Mouse (Mus musculus): Measurements from ENCODE around the gene Fas. TPM values are rescaled to one million over a fixed set of nuclear protein-coding genes. Genes with fewer than 3 reads are reported as not detected.

The Fas gene
- total and polyA plus RNA-seq, 3 experiments, result 20.8 to 54.1 (median 38.3) TPM

- TF ChIP-seq MAZ (IDR thresholded peaks at IDR 0.05; ENCODE audit: low read depth, low read length) (peak; percentile 33; the same call in 1 of the 2 replicates), POLR2AphosphoS2 (IDR thresholded peaks at IDR 0.05; ENCODE audit: low read depth, low read length) (no peak), ELF1 (IDR thresholded peaks at IDR 0.05; ENCODE audit: low read depth, low read length) (no peak), CHD2 (IDR thresholded peaks at IDR 0.05; ENCODE audit: low read length) (no peak; the same call in none of the 2 replicates), MAFK (IDR thresholded peaks at IDR 0.05; ENCODE audit: insufficient replicate concordance, low read length) (0 out of 2 replicates have a peak, but pooled peaks have one; percentile 17), ZMIZ1 (IDR thresholded peaks at IDR 0.05; ENCODE audit: low read depth, low read length) (no peak), RCOR1 (conservative IDR thresholded peaks at IDR 0.05; ENCODE audit: low read depth, low read length) (peak; percentile 25; the same call in 1 of the 2 replicates)
Measured at GRCm38 (mm10) chr19:34287656-34288415, 2.6 kb upstream of the Fas start (continued).

GRCm38 (mm10) chr19:34288696-34289095 lies 1.8 kb upstream of the Fas start:
- H3K79me2 ChIP-seq (replicated peaks; ENCODE audit: control insufficient read depth, extremely low read depth, insufficient read depth, poor library complexity, severe bottlenecking), result peaks cover 24% of the 10 kb centered on the region
- H3K27me3 ChIP-seq (replicated peaks), result no peaks in the 10 kb centered on the region
- H3K27ac ChIP-seq (ENCODE audit: insufficient read depth, low read depth), result peak overlapping the region; percentile 60; the same call in 1 of the 2 replicates
- H3K4me3 ChIP-seq (replicated peaks in 1 of 3; ENCODE audit: low read depth in 2 of 3, low read length in 2 of 3, poor library complexity in 1 of 3), result no peak overlapping the region
- in situ Hi-C loops (cut with MboI; ENCODE audit: low pct_ligation_motif_present, low pct_unique_long_range_greater_than_20kb, low sequenced_read_pairs), result no loop called here
- H3K4me1 ChIP-seq (ENCODE audit: control insufficient read depth in 1 of 2, insufficient read depth in 2 of 2), result peaks cover 20 to 70% of the 10 kb centered on the region in 2 experiments
- H3K9me3 ChIP-seq (replicated peaks; ENCODE audit: low read length), result no peaks in the 10 kb centered on the region
- TF ChIP-seq USF1 (IDR thresholded peaks at IDR 0.05; ENCODE audit: low read depth, low read length), result peak; percentile 15; the same call in 1 of the 2 replicates
- TF ChIP-seq SIN3A (IDR thresholded peaks at IDR 0.05; ENCODE audit: low read length), result 0 out of 2 replicates have a peak, but pooled peaks have one; percentile 4
- no peak for TF ChIP-seq RCOR1 (conservative IDR thresholded peaks at IDR 0.05; ENCODE audit: low read depth, low read length)
- peak; percentile 57; the same call in 1 of the 2 replicates for TF ChIP-seq CHD1 (IDR thresholded peaks at IDR 0.05; ENCODE audit: low read depth, low read length)
- peak; percentile 89 for TF ChIP-seq BHLHE40 (IDR thresholded peaks at IDR 0.05; ENCODE audit: low read depth, low read length)
- TF ChIP-seq SMC3 (IDR thresholded peaks at IDR 0.05; ENCODE audit: low read depth, low read length), result no peak
- peak overlapping the region; percentile 29; the same call in 1 of the 2 replicates for H3K9ac ChIP-seq (ENCODE audit: insufficient read depth, low read depth)
- dilution Hi-C loops (cut with MboI; ENCODE audit: extremely low pct_ligation_motif_present, extremely low pct_unique_long_range_greater_than_20kb, low sequenced_read_pairs), result no loop called here
- H3K36me3 ChIP-seq (replicated peaks in 1 of 2; ENCODE audit: control insufficient read depth in 1 of 2, insufficient read depth in 1 of 2, low read length in 1 of 2), result no peaks in the 10 kb centered on the region
- DNase-seq (ENCODE audit: extremely low read depth), result no peak
- peak overlapping the region; percentile 72 for H3K4me2 ChIP-seq (ENCODE audit: insufficient read depth, low read depth, poor library complexity, severe bottlenecking)

GRCm38 (mm10) chr19:34290872-34291341 lies 441 bp downstream of the Fas start:
- Histone ChIP-seq H3K27me3 (replicated peaks) (no peaks in the 10 kb centered on the region), H3K36me3 (replicated peaks in 1 of 2; ENCODE audit: control insufficient read depth in 1 of 2, insufficient read depth in 1 of 2, low read length in 1 of 2) (no peaks in the 10 kb centered on the region), H3K4me1 (ENCODE audit: control insufficient read depth in 1 of 2, insufficient read depth in 2 of 2) (peaks cover 18 to 78% of the 10 kb centered on the region in 2 experiments), H3K27ac (ENCODE audit: insufficient read depth, low read depth) (peak overlapping the region; percentile 78), H3K79me2 (replicated peaks; ENCODE audit: control insufficient read depth, extremely low read depth, insufficient read depth, poor library complexity, severe bottlenecking) (peaks cover 35% of the 10 kb centered on the region), H3K4me3 (replicated peaks in 1 of 3; ENCODE audit: low read depth in 2 of 3, low read length in 2 of 3, poor library complexity in 1 of 3) (peak overlapping the region; percentile 67 to 89 (median 73)), H3K9me3 (replicated peaks; ENCODE audit: low read length) (no peaks in the 10 kb centered on the region), H3K4me2 (ENCODE audit: insufficient read depth, low read depth, poor library complexity, severe bottlenecking) (peak overlapping the region; percentile 98), H3K9ac (ENCODE audit: insufficient read depth, low read depth) (peak overlapping the region; percentile 100)
- DNase-seq (ENCODE audit: extremely low read depth), result no peak
- dilution Hi-C loops (cut with MboI; ENCODE audit: extremely low pct_ligation_motif_present, extremely low pct_unique_long_range_greater_than_20kb, low sequenced_read_pairs), result no loop called here
- TF ChIP-seq SIN3A (IDR thresholded peaks at IDR 0.05; ENCODE audit: low read length) (no peak), ZNF384 (IDR thresholded peaks at IDR 0.05; ENCODE audit: low read depth, low read length) (no peak), GABPA (IDR thresholded peaks at IDR 0.05; ENCODE audit: insufficient replicate concordance, low read depth, low read length) (no peak), NELFE (IDR thresholded peaks at IDR 0.05; ENCODE audit: low read depth, low read length) (no peak), ZC3H11A (IDR thresholded peaks at IDR 0.05; ENCODE audit: low read depth, low read length) (no peak), MXI1 (IDR thresholded peaks at IDR 0.05; ENCODE audit: low read depth, low read length) (no peak)
- in situ Hi-C loops (cut with MboI; ENCODE audit: low pct_ligation_motif_present, low pct_unique_long_range_greater_than_20kb, low sequenced_read_pairs), result no loop called here
